Mouse (Mus musculus): ENCODE results near the gene Utrn. TPM values are rescaled to one million over a fixed set of nuclear protein-coding genes. Genes with fewer than 3 reads are reported as not detected.

Gene Utrn
- polyA plus RNA-seq, 1 experiment from 2014 or later = 68.5 TPM

GRCm38 (mm10) chr10:12865201-12865600 lies 4.0 kb downstream of the Utrn start:
- peaks cover 26% of the 10 kb centered on the region for H3K4me1 ChIP-seq (ENCODE audit: control insufficient read depth, insufficient read depth, low read length)
- WGBS (ENCODE audit: insufficient replicate concordance) = 79% methylated on average over 6 of the region's 6 CpGs
- ATAC-seq (replicated peaks; ENCODE audit: insufficient number of reproducible peaks, low FRiP score, low TSS enrichment) = no peak

DNA sequence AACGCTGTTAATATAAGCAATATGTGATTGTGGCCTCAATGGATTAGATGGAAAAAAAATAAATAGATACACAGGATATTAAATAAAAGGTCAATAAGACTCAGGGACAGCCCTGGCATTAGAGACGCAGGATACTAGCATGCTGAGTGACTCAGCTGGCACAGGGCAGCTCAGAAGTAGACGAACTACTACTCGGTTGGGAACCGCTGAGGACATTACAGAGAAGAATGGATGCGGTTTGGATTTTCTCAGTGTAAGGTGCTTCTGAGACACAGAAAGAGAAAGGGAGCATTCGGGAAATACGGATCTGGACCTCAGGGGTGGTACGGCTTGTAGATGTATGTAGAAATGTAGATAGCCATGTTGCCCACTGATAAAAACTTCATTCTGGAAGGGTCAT lies 5.6 kb downstream of the Utrn start:
- Histone ChIP-seq H3K4me3 (ENCODE audit: low read depth, low read length) (no peak overlapping the region), H3K9me3 (replicated peaks; ENCODE audit: control insufficient read depth, low read length) (no peaks in the 10 kb centered on the region), H3K27ac (ENCODE audit: low read depth, low read length) (no peak overlapping the region), H3K9ac (ENCODE audit: low read depth, low read length) (no peak overlapping the region), H3K27me3 (ENCODE audit: control insufficient read depth, insufficient read depth, low read length) (no peaks in the 10 kb centered on the region), H3K4me2 (no peak overlapping the region), H3K4me1 (ENCODE audit: control insufficient read depth, insufficient read depth, low read length) (peaks cover 26% of the 10 kb centered on the region), H3K36me3 (ENCODE audit: control insufficient read depth, insufficient read depth, low read length) (no peaks in the 10 kb centered on the region)
- 87% methylated on average over 9 of the region's 9 CpGs for WGBS (ENCODE audit: insufficient replicate concordance)
- no peak for ATAC-seq (replicated peaks; ENCODE audit: insufficient number of reproducible peaks, low FRiP score, low TSS enrichment)

More at GRCm38 (mm10) chr10:12865201-12865600, 4.0 kb downstream of the Utrn start:
- no peaks in the 10 kb centered on the region for H3K27me3 ChIP-seq (ENCODE audit: control insufficient read depth, insufficient read depth, low read length)
- no peak overlapping the region for H3K4me2 ChIP-seq
- H3K4me3 ChIP-seq (ENCODE audit: low read depth, low read length) = no peak overlapping the region
- no peaks in the 10 kb centered on the region for H3K9me3 ChIP-seq (replicated peaks; ENCODE audit: control insufficient read depth, low read length)
- no peak overlapping the region for H3K9ac ChIP-seq (ENCODE audit: low read depth, low read length)
- H3K27ac ChIP-seq (ENCODE audit: low read depth, low read length) = no peak overlapping the region
- no peaks in the 10 kb centered on the region for H3K36me3 ChIP-seq (ENCODE audit: control insufficient read depth, insufficient read depth, low read length)

- Histone ChIP-seq H3K4me2 (no peak overlapping the region), H3K9ac (ENCODE audit: low read depth, low read length) (no peak overlapping the region), H3K4me1 (ENCODE audit: control insufficient read depth, insufficient read depth, low read length) (peaks cover 23% of the 10 kb centered on the region), H3K9me3 (replicated peaks; ENCODE audit: control insufficient read depth, low read length) (no peaks in the 10 kb centered on the region), H3K27me3 (ENCODE audit: control insufficient read depth, insufficient read depth, low read length) (no peaks in the 10 kb centered on the region), H3K36me3 (ENCODE audit: control insufficient read depth, insufficient read depth, low read length) (no peaks in the 10 kb centered on the region), H3K27ac (ENCODE audit: low read depth, low read length) (no peak overlapping the region), H3K4me3 (ENCODE audit: low read depth, low read length) (no peak overlapping the region)
- WGBS (ENCODE audit: insufficient replicate concordance) = 61% methylated on average over 8 of the region's 8 CpGs
- no peak for ATAC-seq (replicated peaks; ENCODE audit: insufficient number of reproducible peaks, low FRiP score, low TSS enrichment)
Measured at GRCm38 (mm10) chr10:12862047-12862446, 7.1 kb downstream of the Utrn start.

DNA sequence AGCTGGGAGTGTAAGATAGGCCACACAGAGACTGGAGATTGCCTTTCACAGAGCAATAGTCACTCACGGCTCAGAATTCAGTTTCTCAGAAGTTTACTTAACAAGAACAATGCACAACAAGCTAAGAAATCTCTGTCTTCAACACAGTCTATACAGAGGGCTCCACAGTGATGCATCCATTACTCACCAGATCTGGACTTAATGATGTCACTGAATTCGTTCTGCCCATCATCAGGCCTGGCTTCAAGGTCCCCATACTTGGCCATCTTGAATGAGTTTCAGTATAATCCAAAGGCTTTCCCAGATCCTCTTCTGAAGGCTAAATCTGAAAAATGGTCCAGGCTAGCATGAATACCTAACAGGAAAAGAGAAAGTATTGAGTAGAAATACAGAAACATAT lies 7.8 kb downstream of the Utrn start:
- Histone ChIP-seq H3K4me3 (ENCODE audit: low read depth, low read length) (no peak overlapping the region), H3K4me1 (ENCODE audit: control insufficient read depth, insufficient read depth, low read length) (peaks cover 18% of the 10 kb centered on the region), H3K9ac (ENCODE audit: low read depth, low read length) (no peak overlapping the region), H3K36me3 (ENCODE audit: control insufficient read depth, insufficient read depth, low read length) (no peaks in the 10 kb centered on the region), H3K9me3 (replicated peaks; ENCODE audit: control insufficient read depth, low read length) (no peaks in the 10 kb centered on the region), H3K27ac (ENCODE audit: low read depth, low read length) (no peak overlapping the region), H3K4me2 (no peak overlapping the region), H3K27me3 (ENCODE audit: control insufficient read depth, insufficient read depth, low read length) (no peaks in the 10 kb centered on the region)
- WGBS (ENCODE audit: insufficient replicate concordance) = 77% methylated on average over 2 of the region's 2 CpGs
- ATAC-seq (replicated peaks; ENCODE audit: insufficient number of reproducible peaks, low FRiP score, low TSS enrichment) = no peak

DNA sequence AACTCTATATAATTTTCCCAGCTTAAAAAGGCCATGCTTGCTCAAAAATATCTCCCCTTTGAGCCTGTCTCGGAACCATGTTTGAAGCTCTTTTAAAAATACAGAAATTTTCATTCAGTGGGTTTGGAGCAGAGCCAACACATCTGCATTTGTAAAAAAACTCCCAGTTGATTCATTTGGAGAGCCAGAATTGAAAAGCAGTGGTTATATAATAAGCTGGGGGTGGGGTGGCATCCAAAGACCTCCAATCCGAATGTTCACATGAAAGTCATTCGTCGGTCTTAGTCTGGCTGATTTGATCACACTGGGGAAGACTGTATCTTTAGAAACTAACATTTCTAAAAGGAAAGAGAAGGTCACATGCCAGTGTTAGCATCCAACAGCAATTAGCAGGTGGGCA lies 8.4 kb downstream of the Utrn start:
- Histone ChIP-seq H3K36me3 (ENCODE audit: control insufficient read depth, insufficient read depth, low read length) (no peaks in the 10 kb centered on the region), H3K4me1 (ENCODE audit: control insufficient read depth, insufficient read depth, low read length) (peaks cover 20% of the 10 kb centered on the region), H3K27me3 (ENCODE audit: control insufficient read depth, insufficient read depth, low read length) (no peaks in the 10 kb centered on the region), H3K4me3 (ENCODE audit: low read depth, low read length) (no peak overlapping the region), H3K9ac (ENCODE audit: low read depth, low read length) (no peak overlapping the region), H3K4me2 (no peak overlapping the region), H3K27ac (ENCODE audit: low read depth, low read length) (no peak overlapping the region), H3K9me3 (replicated peaks; ENCODE audit: control insufficient read depth, low read length) (no peaks in the 10 kb centered on the region)
- no peak for ATAC-seq (replicated peaks; ENCODE audit: insufficient number of reproducible peaks, low FRiP score, low TSS enrichment)
- 83% methylated on average over 4 of the region's 4 CpGs for WGBS (ENCODE audit: insufficient replicate concordance)

- Histone ChIP-seq H3K9me3 (replicated peaks; ENCODE audit: control insufficient read depth, low read length) (no peaks in the 10 kb centered on the region), H3K4me3 (ENCODE audit: low read depth, low read length) (no peak overlapping the region), H3K27me3 (ENCODE audit: control insufficient read depth, insufficient read depth, low read length) (no peaks in the 10 kb centered on the region), H3K4me2 (no peak overlapping the region), H3K36me3 (ENCODE audit: control insufficient read depth, insufficient read depth, low read length) (no peaks in the 10 kb centered on the region), H3K9ac (ENCODE audit: low read depth, low read length) (no peak overlapping the region), H3K27ac (ENCODE audit: low read depth, low read length) (no peak overlapping the region), H3K4me1 (ENCODE audit: control insufficient read depth, insufficient read depth, low read length) (peaks cover 23% of the 10 kb centered on the region)
- no peak for ATAC-seq (replicated peaks; ENCODE audit: insufficient number of reproducible peaks, low FRiP score, low TSS enrichment)
- 56% methylated on average over 7 of the region's 7 CpGs for WGBS (ENCODE audit: insufficient replicate concordance)
Measured at GRCm38 (mm10) chr10:12860331-12860730, 8.8 kb downstream of the Utrn start.

- WGBS (ENCODE audit: insufficient replicate concordance) = 66% methylated on average over 5 of the region's 5 CpGs
- no peak for ATAC-seq (replicated peaks; ENCODE audit: insufficient number of reproducible peaks, low FRiP score, low TSS enrichment)
- no peaks in the 10 kb centered on the region for H3K27me3 ChIP-seq (ENCODE audit: control insufficient read depth, insufficient read depth, low read length)
- H3K27ac ChIP-seq (ENCODE audit: low read depth, low read length) = no peak overlapping the region
- no peak overlapping the region for H3K4me3 ChIP-seq (ENCODE audit: low read depth, low read length)
- no peaks in the 10 kb centered on the region for H3K9me3 ChIP-seq (replicated peaks; ENCODE audit: control insufficient read depth, low read length)
- peaks cover 32% of the 10 kb centered on the region for H3K4me1 ChIP-seq (ENCODE audit: control insufficient read depth, insufficient read depth, low read length)
- no peaks in the 10 kb centered on the region for H3K36me3 ChIP-seq (ENCODE audit: control insufficient read depth, insufficient read depth, low read length)
- H3K9ac ChIP-seq (ENCODE audit: low read depth, low read length) = no peak overlapping the region
- H3K4me2 ChIP-seq = no peak overlapping the region
Measured at GRCm38 (mm10) chr10:12858017-12858416, 11.1 kb downstream of the Utrn start.

GRCm38 (mm10) chr10:12854298-12854697 lies 14.9 kb downstream of the Utrn start:
- no peaks in the 10 kb centered on the region for H3K9me3 ChIP-seq (replicated peaks; ENCODE audit: control insufficient read depth, low read length)
- no peak overlapping the region for H3K9ac ChIP-seq (ENCODE audit: low read depth, low read length)
- 0 out of 2 replicates have a peak, but pooled peaks have one; percentile 21 for ATAC-seq (replicated peaks; ENCODE audit: insufficient number of reproducible peaks, low FRiP score, low TSS enrichment)
- peaks cover 28% of the 10 kb centered on the region for H3K4me1 ChIP-seq (ENCODE audit: control insufficient read depth, insufficient read depth, low read length)
- no peaks in the 10 kb centered on the region for H3K36me3 ChIP-seq (ENCODE audit: control insufficient read depth, insufficient read depth, low read length)
- no peak overlapping the region for H3K4me3 ChIP-seq (ENCODE audit: low read depth, low read length)
- no peaks in the 10 kb centered on the region for H3K27me3 ChIP-seq (ENCODE audit: control insufficient read depth, insufficient read depth, low read length)
- WGBS (ENCODE audit: insufficient replicate concordance) = 63% methylated on average over 6 of the region's 6 CpGs
- no peak overlapping the region for H3K27ac ChIP-seq (ENCODE audit: low read depth, low read length)
- no peak overlapping the region for H3K4me2 ChIP-seq

GRCm38 (mm10) chr10:12853776-12854175 lies 15.4 kb downstream of the Utrn start:
- Histone ChIP-seq H3K4me1 (ENCODE audit: control insufficient read depth, insufficient read depth, low read length) (peaks cover 28% of the 10 kb centered on the region), H3K4me3 (ENCODE audit: low read depth, low read length) (no peak overlapping the region), H3K9ac (ENCODE audit: low read depth, low read length) (no peak overlapping the region), H3K9me3 (replicated peaks; ENCODE audit: control insufficient read depth, low read length) (no peaks in the 10 kb centered on the region), H3K4me2 (no peak overlapping the region), H3K36me3 (ENCODE audit: control insufficient read depth, insufficient read depth, low read length) (no peaks in the 10 kb centered on the region), H3K27ac (ENCODE audit: low read depth, low read length) (no peak overlapping the region), H3K27me3 (ENCODE audit: control insufficient read depth, insufficient read depth, low read length) (no peaks in the 10 kb centered on the region)
- no peak for ATAC-seq (replicated peaks; ENCODE audit: insufficient number of reproducible peaks, low FRiP score, low TSS enrichment)
- WGBS (ENCODE audit: insufficient replicate concordance) = 56% methylated on average over 6 of the region's 6 CpGs
